Mouse (Mus musculus) forebrain, postnatal 0 days (tissue): ENCODE data around the gene Rps28. TPM values are rescaled to one million over a fixed set of nuclear protein-coding genes. Genes with fewer than 3 reads are reported as not detected.

Experiments
- ATAC-seq: fragments of 200-750 bp; cut with Nextera tagmentation; 2 replicates; pipeline ENCODE4 v1.8.0; 2017; ENCODE audit warnings: mild to moderate bottlenecking, moderate library complexity
- DNase-seq: peaks from one replicate; pipeline ENCODE4 v3.0.0-alpha.2; 2015
- H3K27ac ChIP-seq: fragments of 300-500 bp; sonication (generic); 2 replicates; pipeline ENCODE4 v1.5.1; 2014; ENCODE audit warnings: low read depth, mild to moderate bottlenecking, antibody characterized with exemption, low read length, moderate library complexity, mixed read lengths
- H3K27me3 ChIP-seq: fragments of 300-500 bp; sonication (generic); 2 replicates; pipeline ENCODE4 v1.6.1; 2014; ENCODE audit warnings: mild to moderate bottlenecking, low read length, mixed read lengths; ENCODE audit not compliant: insufficient read depth
- H3K36me3 ChIP-seq: fragments of 300-500 bp; sonication (generic); 2 replicates; pipeline ENCODE4 v1.6.1; 2014; ENCODE audit warnings: mild to moderate bottlenecking, moderate library complexity; ENCODE audit not compliant: insufficient read depth
- H3K4me1 ChIP-seq: fragments of 300-500 bp; sonication (generic); 2 replicates; pipeline ENCODE4 v1.6.1; 2014; ENCODE audit warnings: antibody characterized with exemption; ENCODE audit not compliant: insufficient read depth
- H3K4me2 ChIP-seq: fragments of 300-500 bp; sonication (generic); 2 replicates; pipeline ENCODE4 v1.6.1; 2014; ENCODE audit warnings: low read depth, mild to moderate bottlenecking, moderate library complexity
- H3K4me3 ChIP-seq: fragments of 300-500 bp; sonication (generic); 2 replicates; pipeline ENCODE4 v1.5.1; 2014; ENCODE audit warnings: low read depth, low read length, mixed read lengths
- H3K9ac ChIP-seq: fragments of 300-500 bp; sonication (generic); 2 replicates; pipeline ENCODE4 v1.6.1; 2014; ENCODE audit warnings: mild to moderate bottlenecking
- H3K9me3 ChIP-seq: fragments of 300-500 bp; sonication (generic); 2 replicates; pipeline ENCODE4 v1.6.1; 2016; ENCODE audit warnings: low read length
- CTCF ChIP-seq: sonication (generic); IDR thresholded peaks from 2 replicates; pipeline ENCODE4 v1.5.1; 2016; ENCODE audit warnings: antibody characterized with exemption, control low read depth, low read depth
- WGBS: fragments of 180-500 bp; shearing (Covaris S2); extraction: QIAGEN DNeasy Blood & Tissue Kit; methylation state at CpG from one replicate; pipeline ENCODE4 v1.1.7; 2014; 5-methylcytosine and 5-hydroxymethylcytosine counted together
- polyA plus RNA-seq: library from polyadenylated mRNA; unstranded; fragments of >200 nt; fragmentation: Nextera tagmentation; extraction: Ambion mirVana; gene quantifications from 2 replicates; pipeline ENCODE4 v1.2.1, GENCODE M21; 2015
- total RNA-seq: library from RNA; depleted of rRNA; stranded (reverse); fragments of >200 nt; gene quantifications from 2 replicates; pipeline ENCODE4 v1.2.3, GENCODE M21; 2014; rRNA removed

Gene Rps28
- total and polyA plus RNA-seq, 2 experiments from 2014 or later, result 589 to 603 TPM

GRCm38 (mm10) chr17:33774573-33775155 lies 49.7 kb downstream of the Rps28 start:
- no peaks in the 10 kb centered on the region for H3K36me3 ChIP-seq
- no peaks in the 10 kb centered on the region; the same call in 1 of the 2 replicates for H3K4me1 ChIP-seq
- ATAC-seq (no peak), DNase-seq (no peak)
- no peak overlapping the region for H3K9ac ChIP-seq
- TF ChIP-seq CTCF, result no peak
- WGBS, result 90% methylated on average over 8 of the region's 8 CpGs
- H3K27ac ChIP-seq, result no peak overlapping the region
- no peak overlapping the region for H3K4me3 ChIP-seq
- no peak overlapping the region for H3K4me2 ChIP-seq
- no peaks in the 10 kb centered on the region for H3K27me3 ChIP-seq
- no peaks in the 10 kb centered on the region for H3K9me3 ChIP-seq

- H3K36me3 ChIP-seq, result no peaks in the 10 kb centered on the region
- H3K4me1 ChIP-seq, result no peaks in the 10 kb centered on the region
- H3K27me3 ChIP-seq, result no peaks in the 10 kb centered on the region
- no peak for ATAC-seq
- no peak overlapping the region for H3K27ac ChIP-seq
- no peak overlapping the region for H3K9ac ChIP-seq
- TF ChIP-seq CTCF, result no peak
- H3K4me2 ChIP-seq, result no peak overlapping the region
- WGBS, result 93% methylated on average over 6 of the region's 6 CpGs
- DNase-seq, result no peak
- H3K9me3 ChIP-seq, result no peaks in the 10 kb centered on the region
- no peak overlapping the region for H3K4me3 ChIP-seq
Observed at GRCm38 (mm10) chr17:33773871-33774572, 50.3 kb downstream of the Rps28 start.

GRCm38 (mm10) chr17:33773426-33773825 lies 50.9 kb downstream of the Rps28 start:
- H3K36me3 ChIP-seq, result no peaks in the 10 kb centered on the region
- no peak for DNase-seq
- WGBS, result 84% methylated on average over 6 of the region's 6 CpGs

GRCm38 (mm10) chr17:33771617-33772016 lies 52.7 kb downstream of the Rps28 start:
- WGBS, result 90% methylated on average over 4 of the region's 4 CpGs
- no peak for TF ChIP-seq CTCF
- no peak overlapping the region for H3K4me2 ChIP-seq
- H3K4me3 ChIP-seq, result no peak overlapping the region
- H3K9me3 ChIP-seq, result no peaks in the 10 kb centered on the region
- no peaks in the 10 kb centered on the region for H3K36me3 ChIP-seq
- H3K27me3 ChIP-seq, result no peaks in the 10 kb centered on the region
- H3K4me1 ChIP-seq, result no peaks in the 10 kb centered on the region
- DNase-seq (no peak), ATAC-seq (no peak)
- H3K9ac ChIP-seq, result no peak overlapping the region
- H3K27ac ChIP-seq, result no peak overlapping the region

More at GRCm38 (mm10) chr17:33773426-33773825, 50.9 kb downstream of the Rps28 start:
- no peak for ATAC-seq
- Histone ChIP-seq H3K27me3 (no peaks in the 10 kb centered on the region), H3K9me3 (no peaks in the 10 kb centered on the region), H3K9ac (no peak overlapping the region), H3K27ac (no peak overlapping the region), H3K4me3 (no peak overlapping the region), H3K4me1 (no peaks in the 10 kb centered on the region), H3K4me2 (no peak overlapping the region)
- TF ChIP-seq CTCF, result no peak

Other genes with a start within 250 kb of the Rps28 start
- 31.2 and 58.8 TPM in 2 replicates for gene Zfp414, start 195.5 kb downstream of the Rps28 start, total RNA-seq
- gene Zfp414, start 195.5 kb downstream of the Rps28 start, polyA plus RNA-seq, result 71.8 and 72.0 TPM in 2 replicates
- not detected in 2 replicates for gene Pram1, start 186.5 kb downstream of the Rps28 start, total RNA-seq
- gene Pram1, start 186.5 kb downstream of the Rps28 start, polyA plus RNA-seq, result 0.14 and 0.30 TPM in 2 replicates
- 73.6 and 87.1 TPM in 2 replicates for gene Hnrnpm, start 137.7 kb downstream of the Rps28 start, total RNA-seq
- gene Hnrnpm, start 137.7 kb downstream of the Rps28 start, polyA plus RNA-seq, result 135 and 151 TPM in 2 replicates
- 96.5 and 102 TPM in 2 replicates for gene March2, start 105.9 kb downstream of the Rps28 start, total RNA-seq
- gene March2, start 105.9 kb downstream of the Rps28 start, polyA plus RNA-seq, result 72.5 and 77.6 TPM in 2 replicates
- gene Rab11b, start 64.0 kb downstream of the Rps28 start, total RNA-seq, result 78.1 and 106 TPM in 2 replicates
- 527 and 560 TPM in 2 replicates for gene Rab11b, start 64.0 kb downstream of the Rps28 start, polyA plus RNA-seq
- 13.2 and 17.2 TPM in 2 replicates for gene Angptl4, start 42.7 kb downstream of the Rps28 start, total RNA-seq
- gene Angptl4, start 42.7 kb downstream of the Rps28 start, polyA plus RNA-seq, result 24.4 and 25.2 TPM in 2 replicates
- gene Kank3, start 14.0 kb downstream of the Rps28 start, total RNA-seq, result 36.5 and 42.7 TPM in 2 replicates
- 35.8 and 43.4 TPM in 2 replicates for gene Kank3, start 14.0 kb downstream of the Rps28 start, polyA plus RNA-seq
- 258 and 291 TPM in 2 replicates for gene Ndufa7, start within 50 bp of the Rps28 start, total RNA-seq
- gene Ndufa7, start within 50 bp of the Rps28 start, polyA plus RNA-seq, result 529 and 626 TPM in 2 replicates
- gene Cd320, start 18.5 kb upstream of the Rps28 start, total RNA-seq, result 17.2 and 27.5 TPM in 2 replicates
- 50.3 and 53.6 TPM in 2 replicates for gene Cd320, start 18.5 kb upstream of the Rps28 start, polyA plus RNA-seq
- gene Gm7029, start 49.3 kb upstream of the Rps28 start, total RNA-seq, result not detected in 2 replicates
- not detected in 2 replicates for gene Gm7029, start 49.3 kb upstream of the Rps28 start, polyA plus RNA-seq
- 4.3 and 4.7 TPM in 2 replicates for gene Kifc1, start 66.1 kb upstream of the Rps28 start, total RNA-seq
- gene Kifc1, start 66.1 kb upstream of the Rps28 start, polyA plus RNA-seq, result 1.3 and 1.4 TPM in 2 replicates
- gene Platr17, start 80.6 kb upstream of the Rps28 start, total RNA-seq, result not detected in 2 replicates
- 1.9 and 2.0 TPM in 2 replicates for gene Platr17, start 80.6 kb upstream of the Rps28 start, polyA plus RNA-seq
- gene Daxx, start 84.9 kb upstream of the Rps28 start, total RNA-seq, result 70.4 and 77.1 TPM in 2 replicates
- gene Daxx, start 84.9 kb upstream of the Rps28 start, polyA plus RNA-seq, result 41.5 and 45.2 TPM in 2 replicates
- 27.2 and 36.0 TPM in 2 replicates for gene Tapbp, start 91.3 kb upstream of the Rps28 start, total RNA-seq
- 25.0 and 26.2 TPM in 2 replicates for gene Tapbp, start 91.3 kb upstream of the Rps28 start, polyA plus RNA-seq
- 34.4 and 44.0 TPM in 2 replicates for gene Zbtb22, start 91.3 kb upstream of the Rps28 start, total RNA-seq
- 20.4 and 22.3 TPM in 2 replicates for gene Zbtb22, start 91.3 kb upstream of the Rps28 start, polyA plus RNA-seq
- 75.7 and 76.3 TPM in 2 replicates for gene Rgl2, start 105.0 kb upstream of the Rps28 start, total RNA-seq
- gene Rgl2, start 105.0 kb upstream of the Rps28 start, polyA plus RNA-seq, result 24.1 and 27.1 TPM in 2 replicates
- gene Pfdn6, start 115.8 kb upstream of the Rps28 start, total RNA-seq, result 57.0 and 78.4 TPM in 2 replicates
- 173 and 185 TPM in 2 replicates for gene Pfdn6, start 115.8 kb upstream of the Rps28 start, polyA plus RNA-seq
- gene Wdr46, start 116.1 kb upstream of the Rps28 start, total RNA-seq, result 18.9 and 21.9 TPM in 2 replicates
- gene Wdr46, start 116.1 kb upstream of the Rps28 start, polyA plus RNA-seq, result 15.9 and 23.2 TPM in 2 replicates
- gene B3galt4, start 126.9 kb upstream of the Rps28 start, total RNA-seq, result 11.5 and 11.7 TPM in 2 replicates
- gene B3galt4, start 126.9 kb upstream of the Rps28 start, polyA plus RNA-seq, result 8.3 and 9.8 TPM in 2 replicates
- 46.2 and 46.8 TPM in 2 replicates for gene Vps52, start 131.2 kb upstream of the Rps28 start, total RNA-seq
- gene Vps52, start 131.2 kb upstream of the Rps28 start, polyA plus RNA-seq, result 59.6 and 66.1 TPM in 2 replicates
- gene Rps18, start 131.4 kb upstream of the Rps28 start, total RNA-seq, result 1,357 and 2,159 TPM in 2 replicates
- gene Rps18, start 131.4 kb upstream of the Rps28 start, polyA plus RNA-seq, result 876 and 1,153 TPM in 2 replicates
- 14.3 and 21.9 TPM in 2 replicates for gene H2-K1, start 175.8 kb upstream of the Rps28 start, total RNA-seq
- 17.3 and 21.2 TPM in 2 replicates for gene H2-K1, start 175.8 kb upstream of the Rps28 start, polyA plus RNA-seq
- gene Ring1, start 200.1 kb upstream of the Rps28 start, total RNA-seq, result 20.7 and 21.4 TPM in 2 replicates
- 15.7 and 19.0 TPM in 2 replicates for gene Ring1, start 200.1 kb upstream of the Rps28 start, polyA plus RNA-seq
- 39.1 and 58.0 TPM in 2 replicates for gene H2-Ke6, start 203.5 kb upstream of the Rps28 start, total RNA-seq
- gene H2-Ke6, start 203.5 kb upstream of the Rps28 start, polyA plus RNA-seq, result 54.6 and 55.7 TPM in 2 replicates
- gene Slc39a7, start 207.1 kb upstream of the Rps28 start, total RNA-seq, result 126 and 161 TPM in 2 replicates
- 124 and 138 TPM in 2 replicates for gene Slc39a7, start 207.1 kb upstream of the Rps28 start, polyA plus RNA-seq
- gene Rxrb, start 207.2 kb upstream of the Rps28 start, total RNA-seq, result 56.2 and 60.8 TPM in 2 replicates
- gene Rxrb, start 207.2 kb upstream of the Rps28 start, polyA plus RNA-seq, result 58.1 and 58.4 TPM in 2 replicates
- 10.2 and 28.0 TPM in 2 replicates for gene Col11a2, start 214.9 kb upstream of the Rps28 start, total RNA-seq
- gene Col11a2, start 214.9 kb upstream of the Rps28 start, polyA plus RNA-seq, result 1.2 and 2.1 TPM in 2 replicates